Mouse (Mus musculus): ENCODE results near the gene Il6ra. TPM values are rescaled to one million over a fixed set of nuclear protein-coding genes. Genes with fewer than 3 reads are reported as not detected.
A peak's percentile ranks its signal among the peaks of the same experiment; 100 is the strongest.

The Il6ra gene
- total RNA-seq, 2 experiments from 2014 or later = 3.7 to 4.4 TPM

DNA sequence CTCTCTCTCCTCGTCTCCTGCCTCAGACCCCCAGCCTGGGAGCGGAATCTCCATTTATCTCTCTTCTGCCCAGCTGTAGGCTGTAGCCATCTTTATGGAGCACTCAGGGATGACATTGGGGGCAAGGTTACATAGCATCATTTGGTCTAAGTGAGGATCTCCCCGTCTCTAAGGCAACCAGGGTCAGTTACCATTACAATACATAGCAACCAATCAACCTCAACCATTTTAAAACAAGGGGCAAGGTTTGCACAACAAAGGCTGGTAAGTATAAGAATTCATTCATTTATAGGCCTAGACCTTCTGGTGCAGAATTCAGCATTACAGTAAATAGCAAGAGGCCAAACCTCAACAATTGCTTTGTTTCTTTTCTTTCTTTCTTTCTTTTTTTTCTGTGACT lies 86.7 kb downstream of the Il6ra start:
- H3K4me3 ChIP-seq = no peak overlapping the region
- no peak overlapping the region for H3K27ac ChIP-seq
- no peak for TF ChIP-seq CTCF (IDR thresholded peaks at IDR 0.05)
- no peak for DNase-seq (ENCODE audit: extremely low spot score in 1 of 2, low spot score in 2 of 2)
- intact Hi-C loops (cut with DNase I) = no loop called here

DNA sequence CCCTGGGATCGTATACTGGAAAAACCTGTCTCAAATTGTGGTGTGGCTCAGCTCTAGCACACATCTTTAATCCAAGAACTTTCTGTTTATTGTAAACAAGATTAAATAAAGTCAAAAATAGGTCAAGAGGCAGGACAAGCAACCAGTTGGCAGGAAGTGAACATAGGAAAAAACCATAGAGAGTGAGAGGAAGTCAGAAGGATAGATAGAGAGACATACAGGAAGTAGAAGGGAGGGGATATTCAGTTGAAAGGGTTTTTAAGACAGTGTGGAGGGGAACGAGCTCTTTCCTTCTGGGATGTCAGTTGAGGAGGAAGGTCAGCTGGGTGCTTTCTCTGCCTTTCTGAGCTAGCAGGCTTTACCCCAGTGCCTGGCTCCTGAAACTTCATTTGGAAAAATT lies 89.4 kb downstream of the Il6ra start:
- no peak for DNase-seq (ENCODE audit: extremely low spot score in 1 of 2, low spot score in 2 of 2)
- TF ChIP-seq CTCF (IDR thresholded peaks at IDR 0.05) = no peak
- no peak overlapping the region for H3K4me3 ChIP-seq
- intact Hi-C loops (cut with DNase I) = no loop called here
- no peak overlapping the region for H3K27ac ChIP-seq

GRCm38 (mm10) chr3:89821548-89822480 lies 91.2 kb downstream of the Il6ra start:
- intact Hi-C loops (cut with DNase I) = no loop called here
- Histone ChIP-seq H3K27ac (no peak overlapping the region), H3K4me3 (no peak overlapping the region)
- no peak for DNase-seq (ENCODE audit: extremely low spot score in 1 of 2, low spot score in 2 of 2)
- no peak for TF ChIP-seq CTCF (IDR thresholded peaks at IDR 0.05)

GRCm38 (mm10) chr3:89821096-89821513 lies 91.9 kb downstream of the Il6ra start:
- no peak overlapping the region for H3K4me3 ChIP-seq
- H3K27ac ChIP-seq = no peak overlapping the region
- no peak for DNase-seq (ENCODE audit: extremely low spot score in 1 of 2, low spot score in 2 of 2)
- intact Hi-C loops (cut with DNase I) = no loop called here
- TF ChIP-seq CTCF (IDR thresholded peaks at IDR 0.05) = no peak

DNA sequence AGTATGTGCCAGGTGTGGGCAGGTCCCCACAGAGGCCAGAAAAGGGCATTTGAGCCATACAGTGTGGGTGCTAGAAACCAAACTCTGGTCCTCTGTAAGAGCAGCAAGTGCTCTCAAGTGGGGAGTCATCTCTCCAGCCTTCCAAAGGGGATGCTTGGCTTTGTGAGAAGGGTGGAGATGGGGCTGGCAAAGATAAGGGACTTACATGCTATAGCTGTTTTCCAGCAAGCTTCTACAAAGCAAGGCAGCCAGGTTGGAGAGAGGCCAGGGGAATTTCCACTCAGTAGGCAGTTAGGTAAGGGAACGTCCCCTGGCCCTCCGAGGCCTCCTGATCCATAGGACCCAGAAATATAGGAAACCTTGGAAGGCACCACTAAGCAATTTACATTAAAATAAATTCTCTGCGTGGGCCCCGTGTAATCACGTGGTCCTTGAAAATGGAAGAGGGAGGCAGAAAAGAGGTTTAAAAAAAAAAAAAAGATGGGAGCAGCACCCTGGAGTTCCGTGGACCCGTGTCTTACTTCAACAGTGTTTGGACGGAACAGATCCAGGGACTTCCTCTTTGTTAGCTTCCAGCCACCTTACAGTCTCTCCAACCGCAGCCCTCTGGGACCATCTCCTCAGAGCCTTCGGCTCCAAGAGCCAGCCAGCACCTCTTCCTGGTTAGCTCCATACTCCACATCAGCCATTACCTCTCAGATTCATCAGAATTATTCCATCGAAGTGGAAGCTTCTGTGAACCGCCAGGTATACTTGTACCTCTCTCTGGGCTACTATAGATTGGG lies 92.5 kb downstream of the Il6ra start:
- TF ChIP-seq CTCF (IDR thresholded peaks at IDR 0.05) = no peak
- intact Hi-C loops (cut with DNase I) = no loop called here
- DNase-seq (ENCODE audit: extremely low spot score in 1 of 2, low spot score in 2 of 2) = no peak

DNA sequence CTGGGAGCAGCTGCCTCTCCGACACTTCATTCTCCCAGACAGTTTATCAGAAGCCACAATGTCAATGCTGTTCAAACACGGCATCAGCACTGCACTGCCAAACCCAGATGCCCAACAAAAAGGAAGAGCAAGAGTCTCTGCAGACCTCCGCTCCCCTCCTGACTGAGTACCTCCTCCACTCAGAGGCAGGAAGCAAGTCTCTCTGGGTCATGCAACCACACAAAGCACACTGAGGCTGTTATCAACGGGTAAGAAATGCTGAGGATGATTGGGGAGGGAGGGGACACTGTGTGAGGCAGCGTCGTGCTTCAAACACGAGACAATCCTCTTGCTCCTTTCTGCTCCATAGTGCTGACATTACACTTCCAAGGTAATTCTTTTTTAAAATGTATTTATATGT lies 93.1 kb downstream of the Il6ra start:
- intact Hi-C loops (cut with DNase I) = no loop called here
- TF ChIP-seq CTCF (IDR thresholded peaks at IDR 0.05) = no peak
- Histone ChIP-seq H3K4me3 (no peak overlapping the region), H3K27ac (no peak overlapping the region)
- DNase-seq (ENCODE audit: extremely low spot score in 1 of 2, low spot score in 2 of 2) = no peak

More for the DNA sequence above, 92.5 kb downstream of the Il6ra start:
- no peak overlapping the region for H3K27ac ChIP-seq
- H3K4me3 ChIP-seq = no peak overlapping the region

DNA sequence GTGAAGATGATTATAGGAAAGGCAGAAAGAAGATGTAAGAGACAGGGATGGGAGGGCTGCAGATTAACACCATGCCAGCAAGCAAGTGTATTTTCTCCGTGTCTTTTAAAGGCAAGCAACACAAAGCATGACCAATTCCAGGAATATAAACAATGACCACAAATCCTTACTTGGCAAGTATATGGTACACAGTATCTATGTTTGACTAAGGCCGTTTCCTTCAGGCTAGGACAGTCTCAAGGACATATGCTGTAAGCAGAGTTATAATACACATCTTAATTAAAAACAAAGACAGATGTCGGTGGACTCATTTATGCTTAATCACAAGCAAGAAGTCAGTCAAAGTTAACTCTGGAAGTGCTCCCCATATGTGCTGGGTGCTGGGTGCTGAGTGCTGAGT lies 94.4 kb downstream of the Il6ra start:
- intact Hi-C loops (cut with DNase I) = no loop called here
- no peak for DNase-seq (ENCODE audit: extremely low spot score in 1 of 2, low spot score in 2 of 2)
- no peak for TF ChIP-seq CTCF (IDR thresholded peaks at IDR 0.05)

GRCm38 (mm10) chr3:89817056-89817455 lies 95.9 kb downstream of the Il6ra start:
- no peak for DNase-seq (ENCODE audit: extremely low spot score in 1 of 2, low spot score in 2 of 2)
- Histone ChIP-seq H3K4me3 (no peak overlapping the region), H3K27ac (no peak overlapping the region)
- intact Hi-C loops (cut with DNase I) = no loop called here
- TF ChIP-seq CTCF (IDR thresholded peaks at IDR 0.05) = peak; percentile 51

More for the DNA sequence above, 94.4 kb downstream of the Il6ra start:
- Histone ChIP-seq H3K27ac (no peak overlapping the region), H3K4me3 (no peak overlapping the region)

Other genes with a start within 250 kb of the Il6ra start
- 100 to 1,000 TPM; 140 to 151 TPM for gene Adar, start 198.2 kb downstream of the Il6ra start, total RNA-seq (2021)
- 10 to 100 TPM; 29.0 to 29.3 TPM for gene Chrnb2, start 148.6 kb downstream of the Il6ra start, total RNA-seq (2021)
- gene Ube2q1, start 139.6 kb downstream of the Il6ra start, total RNA-seq (2021) = 10 to 100 TPM; 83.9 to 90.7 TPM
- gene She, start 81.8 kb downstream of the Il6ra start, total RNA-seq (2021) = 1 to 10 TPM; 3.1 to 3.7 TPM
- 100 to 1,000 TPM; 112 to 129 TPM for gene Atp8b2, start 50.3 kb upstream of the Il6ra start, total RNA-seq (2021)
- 100 to 1,000 TPM in 1 of 2 experiments, 10 to 100 TPM in 1; 97.6 to 106 TPM for gene Hax1, start 85.6 kb upstream of the Il6ra start, total RNA-seq (2021)
- 10 to 100 TPM; 95.2 to 98.7 TPM for gene 4933434E20Rik, start 138.4 kb upstream of the Il6ra start, total RNA-seq (2021)
- 100 to 1,000 TPM; 180 to 197 TPM for gene Ubap2l, start 139.4 kb upstream of the Il6ra start, total RNA-seq (2021)
- 100 to 1,000 TPM; 182 to 193 TPM for gene Tpm3, start 159.5 kb upstream of the Il6ra start, total RNA-seq (2021)
- under 1 TPM; 0.36 to 0.42 TPM for gene Nup210l, start 190.9 kb upstream of the Il6ra start, total RNA-seq (2021)

Data from left cerebral cortex, adult 2 months (tissue).